Mouse (Mus musculus): ENCODE measurements at regions not wholly inside any gene's neighbourhood (a gene's known extent, or its start where the extent isn't known, plus 50 kb on each side); places are given as distances from the start of the nearest gene placed in this dataset.
A peak's percentile ranks its signal among the peaks of the same experiment; 100 is the strongest.
"Not testable (repeated sequence)": the region's sequence is repeated elsewhere in the genome, so short reads cannot be mapped to it uniquely, and the experiment has no call there.

- no peak for DNase-seq
These were observed 50.8 kb upstream of the Elmo1 start for GRCm38 (mm10) chr13:20039590-20039989.

- DNase-seq: peak; percentile 57
These were observed 51.9 kb upstream of the Elmo1 start for GRCm38 (mm10) chr13:20038463-20038862.

- no peak for DNase-seq
These were observed 53.0 kb upstream of the Elmo1 start for GRCm38 (mm10) chr13:20037436-20037835.

GRCm38 (mm10) chr13:20033937-20034735 is 56.3 kb upstream of the Elmo1 start:
- DNase-seq: no peak

GRCm38 (mm10) chr13:20031660-20032059 is 58.7 kb upstream of the Elmo1 start:
- no peak for DNase-seq

GRCm38 (mm10) chr13:20031082-20031481 is 59.3 kb upstream of the Elmo1 start:
- no peak for DNase-seq

GRCm38 (mm10) chr13:20026612-20027011 is 63.8 kb upstream of the Elmo1 start:
- DNase-seq: no peak

GRCm38 (mm10) chr13:20016454-20016853 is 73.9 kb upstream of the Elmo1 start:
- DNase-seq: not testable (repeated sequence)

- DNase-seq: no peak
These were observed 77.8 kb upstream of the Elmo1 start for GRCm38 (mm10) chr13:20012621-20013020.

- no peak for DNase-seq
These were observed 81.2 kb upstream of the Elmo1 start for GRCm38 (mm10) chr13:20009164-20009563.

GRCm38 (mm10) chr13:20007561-20007960 is 82.8 kb upstream of the Elmo1 start:
- no peak for DNase-seq

- no peak for DNase-seq
These were observed 92.8 kb upstream of the Elmo1 start for GRCm38 (mm10) chr13:19997606-19998005.

- no peak for DNase-seq
These were observed 114.8 kb upstream of the Elmo1 start for GRCm38 (mm10) chr13:19975621-19976020.

GRCm38 (mm10) chr13:19966566-19966965 is 123.8 kb upstream of the Elmo1 start:
- DNase-seq: no peak

GRCm38 (mm10) chr13:19963031-19963430 is 127.4 kb upstream of the Elmo1 start:
- no peak for DNase-seq

- no peak for DNase-seq
These were observed 104.7 kb upstream of the Gpr141 start for GRCm38 (mm10) chr13:19928761-19929160.

GRCm38 (mm10) chr13:19927807-19928206 is 103.8 kb upstream of the Gpr141 start:
- DNase-seq: no peak

- DNase-seq: peak; percentile 61
These were observed 97.2 kb upstream of the Gpr141 start for GRCm38 (mm10) chr13:19921084-19921827.

GRCm38 (mm10) chr13:19911860-19912584 is 88.0 kb upstream of the Gpr141 start:
- no peak for DNase-seq

- no peak for DNase-seq
These were observed 78.7 kb upstream of the Gpr141 start for GRCm38 (mm10) chr13:19902786-19903185.

- DNase-seq: no peak
These were observed 73.1 kb upstream of the Gpr141 start for GRCm38 (mm10) chr13:19897191-19897590.

GRCm38 (mm10) chr13:19888983-19889773 is 65.1 kb upstream of the Gpr141 start:
- DNase-seq: no peak

Measured in retina, postnatal 1 day (tissue).